21 mouse cellular contexts compared by ENCODE assay signal in genomic region chr5:26908612-26909011, GRCm38 (mm10).
DNase-seq lines count a peak whose midpoint lies in the region; ATAC-seq lines count a peak whose summit lies in the region.
"Had no signal": no experiment of that assay in that cellular context is flagged by ENCODE, and none has a peak within 500 bp of the region (broad histone marks: within the 10 kb centered on the region; RNA-seq: fewer than 3 reads in every experiment).

No protein-coding gene starts in this region.

- no peak overlapping the region for H3K4me2 ChIP-seq in heart, embryonic 12.5 days

- H3K9ac ChIP-seq in heart, embryonic 12.5 days: no peak overlapping the region

- H3K4me3 ChIP-seq in heart, embryonic 12.5 days: no peak overlapping the region
- H3K4me3 ChIP-seq in heart, embryonic 10.5 days: no peak overlapping the region

- DNase-seq in cerebellum, adult 9-10 months: peak; percentile 12
- DNase-seq in cerebellum, postnatal 14 days: no peak
- DNase-seq in heart, adult 11 months: peak; percentile 58
- DNase-seq in heart, embryonic 10.5 days (ENCODE audit: low spot score): peak; percentile 67
- DNase-seq in heart, postnatal 4 days: no peak
- DNase-seq: adrenal gland, adult 2 months; adrenal gland, adult 8-10 months; adrenal gland, postnatal 10 days; adrenal gland, postnatal 14 days; adrenal gland, postnatal 25 days; adrenal gland, postnatal 36 days; B cell, adult 2 months; cerebellum, adult 11 months; cerebellum, adult 11-12 months; cerebellum, adult 18-20 months had no signal

- H3K36me3 ChIP-seq in heart, embryonic 12.5 days: no peaks in the 10 kb centered on the region
- no peaks in the 10 kb centered on the region for H3K36me3 ChIP-seq in heart, embryonic 10.5 days
- H3K36me3 ChIP-seq: G1E had no signal

- H3K9me3 ChIP-seq in heart, embryonic 12.5 days (replicated peaks): no peaks in the 10 kb centered on the region
- H3K9me3 ChIP-seq in heart, embryonic 10.5 days: no peaks in the 10 kb centered on the region

- no peak for ATAC-seq in heart, embryonic 12.5 days (ENCODE audit: insufficient number of reproducible peaks, low FRiP score)
- ATAC-seq: activated CD4-positive, CD25-positive, alpha-beta regulatory T cell, adult 4 months; CD4-positive, CD25-positive, alpha-beta regulatory T cell, adult 4 months; Patski had no signal

- H3K27me3 ChIP-seq in heart, embryonic 12.5 days (replicated peaks): peaks cover 35% of the 10 kb centered on the region
- H3K27me3 ChIP-seq in heart, embryonic 10.5 days (ENCODE audit: insufficient read depth, poor library complexity, severe bottlenecking): no peaks in the 10 kb centered on the region; the same call in 1 of the 2 replicates
- H3K27me3 ChIP-seq: CH12.LX, Patski had no signal

- peaks cover 17% of the 10 kb centered on the region for H3K4me1 ChIP-seq in heart, embryonic 12.5 days (replicated peaks)
- H3K4me1 ChIP-seq in heart, embryonic 10.5 days: peaks cover 22% of the 10 kb centered on the region

- H3K27ac ChIP-seq in heart, embryonic 12.5 days (ENCODE audit: poor library complexity, severe bottlenecking): no peak overlapping the region
- no peak overlapping the region for H3K27ac ChIP-seq in heart, embryonic 10.5 days

- 61% methylated on average over 4 of the region's 4 CpGs for WGBS in heart, embryonic 12.5 days
- WGBS in heart, embryonic 10.5 days: 52% methylated on average over 4 of the region's 4 CpGs

Comparison
In these comparisons a context has a peak if more than half of its experiments do, and no peak if none do; other contexts are left out.
1. DNase-seq: peak in cerebellum, adult 9-10 months (single experiment), heart, adult 11 months (single experiment) and heart, embryonic 10.5 days (single experiment); none in cerebellum, postnatal 14 days (0 of 2) and heart, postnatal 4 days (single experiment).